Mouse (Mus musculus) embryonic facial prominence, embryonic 11.5 days (tissue): ENCODE measurements at regions not wholly inside any gene's neighbourhood (a gene's known extent, or its start where the extent isn't known, plus 50 kb on each side); places are given as distances from the start of the nearest gene placed in this dataset.
A peak's percentile ranks its signal among the peaks of the same experiment; 100 is the strongest.

Experiments used
- ATAC-seq: fragments of 200-750 bp; cut with Nextera tagmentation; replicated peaks from 2 replicates; pipeline ENCODE4 v1.8.0; 2017; ENCODE audit warnings: low read depth; ENCODE audit not compliant: insufficient number of reproducible peaks, low FRiP score, low TSS enrichment
- DNase-seq: peaks from one replicate; pipeline ENCODE4 v3.0.0-alpha.2; 2015; ENCODE audit warnings: low spot score
- H3K27ac ChIP-seq: fragments of 300-500 bp; sonication (generic); replicated peaks from 2 replicates; pipeline ENCODE4 v1.5.1; 2014; ENCODE audit warnings: mild to moderate bottlenecking, low read depth, low read length, control low read depth
- H3K27me3 ChIP-seq: fragments of 300-500 bp; sonication (generic); 2 replicates; pipeline ENCODE4 v1.6.1; 2014; ENCODE audit warnings: mild to moderate bottlenecking, low read length, moderate library complexity, mixed read lengths; ENCODE audit not compliant: control insufficient read depth, insufficient read depth
- H3K36me3 ChIP-seq: fragments of 300-500 bp; sonication (generic); replicated peaks from 2 replicates; pipeline ENCODE4 v1.6.1; 2014; ENCODE audit warnings: low read depth, mild to moderate bottlenecking, low read length, moderate library complexity, mixed read lengths; ENCODE audit not compliant: control insufficient read depth, insufficient read depth
- H3K4me1 ChIP-seq: fragments of 300-500 bp; sonication (generic); 2 replicates; pipeline ENCODE4 v1.6.1; 2014; ENCODE audit warnings: low read length, mixed read lengths; ENCODE audit not compliant: control insufficient read depth, insufficient read depth
- H3K4me2 ChIP-seq: fragments of 300-500 bp; sonication (generic); 2 replicates; pipeline ENCODE4 v1.6.1; 2014; ENCODE audit warnings: low read depth, mild to moderate bottlenecking, control low read depth, low read length, moderate library complexity
- H3K4me3 ChIP-seq: fragments of 300-500 bp; sonication (generic); 2 replicates; pipeline ENCODE4 v1.5.1; 2014; ENCODE audit warnings: low read depth, low read length, control low read depth
- H3K9ac ChIP-seq: fragments of 300-500 bp; sonication (generic); replicated peaks from 2 replicates; pipeline ENCODE4 v1.6.1; 2014; ENCODE audit warnings: mild to moderate bottlenecking, control low read depth, low read length
- H3K9me3 ChIP-seq: fragments of 300-500 bp; sonication (generic); replicated peaks from 2 replicates; pipeline ENCODE4 v1.6.1; 2016; ENCODE audit warnings: mild to moderate bottlenecking, low read length, inconsistent platforms, mixed read lengths; ENCODE audit not compliant: control insufficient read depth
- WGBS: fragments of 180-500 bp; shearing (Covaris S2); extraction: QIAGEN DNeasy Blood & Tissue Kit; methylation state at CpG from one replicate; pipeline ENCODE4 v1.1.7; 2014; 5-methylcytosine and 5-hydroxymethylcytosine counted together

DNA sequence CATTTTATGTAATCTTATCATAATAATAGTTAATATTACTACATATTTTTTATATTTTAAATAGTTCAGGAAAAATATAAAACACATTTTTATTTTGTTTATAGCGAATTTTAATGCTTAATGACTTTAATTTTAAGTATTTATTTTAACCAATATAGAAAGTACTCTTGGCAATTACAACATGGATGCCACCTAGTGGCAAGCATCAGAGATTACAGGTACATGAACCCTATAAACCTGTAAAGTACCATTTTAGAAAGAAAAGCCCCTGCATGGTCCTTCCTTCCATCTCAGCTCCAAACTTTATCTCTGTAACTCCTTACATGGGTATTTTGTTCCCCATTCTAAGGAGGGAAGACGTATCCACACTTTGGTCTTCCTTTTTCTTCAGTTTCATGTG is 4328.9 kb upstream of the Gm7489 start:
- Histone ChIP-seq H3K27me3 (no peaks in the 10 kb centered on the region), H3K4me3 (no peak overlapping the region), H3K4me2 (no peak overlapping the region), H3K9ac (no peak overlapping the region), H3K36me3 (no peaks in the 10 kb centered on the region), H3K27ac (no peak overlapping the region), H3K4me1 (no peaks in the 10 kb centered on the region), H3K9me3 (no peaks in the 10 kb centered on the region)
- DNase-seq (no peak), ATAC-seq (no peak)
- WGBS, result 28% methylated on average over 2 of the region's 2 CpGs

GRCm38 (mm10) chr15:49560401-49560800 is 4324.3 kb upstream of the Gm7489 start:
- H3K9me3 ChIP-seq, result no peaks in the 10 kb centered on the region
- no peak overlapping the region for H3K9ac ChIP-seq
- H3K4me1 ChIP-seq, result no peaks in the 10 kb centered on the region
- H3K27me3 ChIP-seq, result no peaks in the 10 kb centered on the region
- no peak overlapping the region for H3K4me3 ChIP-seq
- no peak overlapping the region for H3K4me2 ChIP-seq
- 73% methylated on average over 1 of the region's 1 CpGs for WGBS
- no peaks in the 10 kb centered on the region for H3K36me3 ChIP-seq
- H3K27ac ChIP-seq, result no peak overlapping the region
- no peak for ATAC-seq
- no peak for DNase-seq

DNA sequence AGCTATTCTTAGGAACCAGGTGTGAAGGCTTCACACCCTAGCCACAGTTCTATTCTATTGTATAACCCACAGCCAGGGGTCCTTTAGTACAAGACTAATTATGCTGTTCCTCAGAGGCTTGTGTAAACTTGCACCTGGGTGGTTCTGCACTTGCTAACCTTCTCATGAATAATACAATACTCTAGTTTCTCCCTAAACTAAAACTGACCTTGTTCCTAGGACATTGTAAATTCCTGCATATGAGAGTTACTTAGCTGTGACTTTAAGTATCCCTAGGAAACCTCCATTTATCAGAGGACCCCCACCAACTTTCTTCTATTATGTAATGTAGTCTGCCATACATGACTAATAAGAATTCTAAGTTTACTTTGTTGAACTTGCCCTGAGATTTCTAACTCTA is 4295.9 kb upstream of the Gm7489 start:
- Histone ChIP-seq H3K27me3 (no peaks in the 10 kb centered on the region), H3K4me2 (no peak overlapping the region), H3K9me3 (no peaks in the 10 kb centered on the region), H3K9ac (no peak overlapping the region), H3K4me1 (no peaks in the 10 kb centered on the region), H3K4me3 (no peak overlapping the region), H3K27ac (no peak overlapping the region), H3K36me3 (no peaks in the 10 kb centered on the region)
- DNase-seq, result no peak
- no peak for ATAC-seq

GRCm38 (mm10) chr15:49613865-49614264 is 4270.8 kb upstream of the Gm7489 start:
- ATAC-seq, result no peak
- H3K9ac ChIP-seq, result no peak overlapping the region
- DNase-seq, result no peak
- H3K4me3 ChIP-seq, result no peak overlapping the region
- no peaks in the 10 kb centered on the region for H3K27me3 ChIP-seq
- no peaks in the 10 kb centered on the region for H3K4me1 ChIP-seq
- H3K27ac ChIP-seq, result no peak overlapping the region
- H3K9me3 ChIP-seq, result no peaks in the 10 kb centered on the region
- WGBS, result 69% methylated on average over 4 of the region's 4 CpGs
- no peaks in the 10 kb centered on the region for H3K36me3 ChIP-seq
- H3K4me2 ChIP-seq, result no peak overlapping the region

- ATAC-seq, result no peak
- H3K9me3 ChIP-seq, result no peaks in the 10 kb centered on the region
- H3K27me3 ChIP-seq, result no peaks in the 10 kb centered on the region
- no peaks in the 10 kb centered on the region for H3K4me1 ChIP-seq
- H3K4me3 ChIP-seq, result no peak overlapping the region
- no peak for DNase-seq
- no peak overlapping the region for H3K9ac ChIP-seq
- H3K27ac ChIP-seq, result no peak overlapping the region
- no peak overlapping the region for H3K4me2 ChIP-seq
- no peaks in the 10 kb centered on the region for H3K36me3 ChIP-seq
Measured at GRCm38 (mm10) chr15:49647361-49647760, 4237.3 kb upstream of the Gm7489 start.

DNA sequence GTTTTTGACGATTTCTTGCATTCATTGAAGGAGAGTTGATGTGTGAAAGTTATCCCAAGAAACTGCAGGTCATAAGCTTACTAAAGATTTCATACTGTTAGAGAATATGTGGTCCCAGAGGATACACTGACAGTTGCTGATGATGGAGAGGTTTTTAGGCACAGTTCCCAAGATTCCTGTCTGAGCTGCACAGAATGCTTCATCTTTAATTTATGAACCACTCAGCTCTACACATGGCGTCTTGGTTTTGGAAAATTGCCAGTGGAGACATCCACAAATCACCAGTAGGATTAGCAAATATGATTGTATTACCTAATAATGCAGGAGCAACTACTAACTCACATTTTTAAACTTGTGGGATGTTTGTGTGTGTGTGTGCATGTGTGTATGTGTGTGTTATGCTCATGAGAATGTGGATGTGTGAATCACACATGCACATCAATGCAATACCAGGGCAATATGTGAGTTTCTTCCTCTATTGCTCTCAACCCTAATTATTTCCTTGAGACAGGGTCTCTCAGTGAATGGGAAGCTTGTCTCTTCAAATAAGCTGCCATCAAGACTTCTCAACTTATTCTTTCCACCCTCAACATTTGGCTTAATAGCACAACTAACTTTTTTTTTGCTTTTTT is 4234.0 kb upstream of the Gm7489 start:
- H3K9ac ChIP-seq, result no peak overlapping the region
- 72% methylated on average over 2 of the region's 2 CpGs for WGBS
- no peaks in the 10 kb centered on the region for H3K27me3 ChIP-seq
- no peak overlapping the region for H3K4me2 ChIP-seq
- DNase-seq (no peak), ATAC-seq (no peak)
- H3K4me3 ChIP-seq, result no peak overlapping the region
- H3K36me3 ChIP-seq, result no peaks in the 10 kb centered on the region
- no peaks in the 10 kb centered on the region for H3K9me3 ChIP-seq
- H3K27ac ChIP-seq, result no peak overlapping the region
- no peaks in the 10 kb centered on the region for H3K4me1 ChIP-seq

DNA sequence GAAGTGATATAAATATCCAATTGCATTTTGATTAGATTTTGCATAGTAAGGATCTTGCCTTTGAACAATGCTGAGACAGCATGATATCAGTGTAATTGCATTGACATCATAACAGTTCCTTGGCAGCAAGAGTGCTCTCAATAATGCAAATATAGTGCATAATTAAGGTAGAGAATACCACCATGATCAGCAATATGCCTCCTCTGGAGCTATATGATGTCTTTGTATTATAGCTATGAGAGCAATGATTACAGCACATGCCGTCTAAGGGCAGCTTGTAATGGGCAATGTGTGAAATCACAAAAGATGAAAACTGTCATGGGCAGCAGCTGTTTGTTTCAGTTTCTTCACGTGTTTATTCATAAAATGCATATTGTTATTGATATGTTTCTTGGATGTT is 4231.0 kb upstream of the Gm7489 start:
- H3K9me3 ChIP-seq, result no peaks in the 10 kb centered on the region
- H3K36me3 ChIP-seq, result no peaks in the 10 kb centered on the region
- no peak overlapping the region for H3K27ac ChIP-seq
- no peaks in the 10 kb centered on the region for H3K27me3 ChIP-seq
- H3K4me3 ChIP-seq, result no peak overlapping the region
- no peak for DNase-seq
- ATAC-seq, result no peak
- H3K4me1 ChIP-seq, result no peaks in the 10 kb centered on the region
- WGBS, result 84% methylated on average over 2 of the region's 2 CpGs
- H3K4me2 ChIP-seq, result no peak overlapping the region
- H3K9ac ChIP-seq, result no peak overlapping the region

GRCm38 (mm10) chr15:49664834-49665565 is 4219.7 kb upstream of the Gm7489 start:
- Histone ChIP-seq H3K4me1 (no peaks in the 10 kb centered on the region), H3K27ac (no peak overlapping the region), H3K4me3 (no peak overlapping the region), H3K4me2 (no peak overlapping the region), H3K9ac (no peak overlapping the region), H3K9me3 (no peaks in the 10 kb centered on the region), H3K27me3 (no peaks in the 10 kb centered on the region), H3K36me3 (no peaks in the 10 kb centered on the region)
- DNase-seq, result peak; percentile 19
- no peak for ATAC-seq
- WGBS, result 76% methylated on average over 4 of the region's 4 CpGs
